Mouse (Mus musculus) CH12F3 (cell line): ENCODE data around the gene Pi4k2a.

Experiments used
- in situ Hi-C: fragments of 300-500 bp; cut with MboI; formaldehyde crosslinking; loops from 2 replicates; pipeline ENCODE4 v1.14.3; 2020; ENCODE audit warnings: low sequenced_read_pairs

Pi4k2a gene

DNA sequence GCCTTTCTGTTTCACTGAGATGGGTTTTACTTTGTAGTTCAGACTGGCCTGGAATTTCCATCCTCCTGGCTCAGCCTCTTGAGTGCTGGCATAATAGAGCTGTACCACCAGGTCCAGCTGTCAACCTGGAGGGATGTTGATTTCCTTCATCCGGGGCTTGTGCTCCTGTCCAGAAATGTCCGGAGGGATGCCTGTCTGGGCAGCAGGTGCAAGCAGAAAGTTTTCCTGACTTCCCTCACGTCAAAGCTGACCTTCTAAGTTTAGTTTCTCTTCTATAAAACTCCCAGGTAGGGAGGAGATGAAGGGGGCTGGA is 40.0 kb downstream of the Pi4k2a start:
- in situ Hi-C loops, result no loop called here

DNA sequence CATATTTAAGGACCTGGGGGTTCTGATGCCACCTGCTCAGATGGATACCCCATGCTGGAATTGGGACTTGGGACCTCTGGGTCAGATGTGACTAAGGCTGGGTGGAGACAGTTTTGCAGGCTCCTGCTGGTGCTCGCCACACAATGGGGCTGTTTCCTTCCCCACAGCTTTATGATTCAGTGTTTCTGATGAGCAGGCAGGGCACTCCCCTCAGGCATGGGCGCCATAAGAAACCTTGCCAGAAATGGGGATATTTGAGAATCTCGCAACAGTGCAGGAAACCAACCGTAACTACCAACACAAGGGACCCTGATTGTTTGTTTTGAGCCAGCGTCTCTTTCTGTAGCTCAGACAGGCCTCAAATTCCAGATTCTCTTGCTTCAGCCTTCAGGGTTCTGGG is 40.8 kb downstream of the Pi4k2a start:
- in situ Hi-C loops, result no loop called here

DNA sequence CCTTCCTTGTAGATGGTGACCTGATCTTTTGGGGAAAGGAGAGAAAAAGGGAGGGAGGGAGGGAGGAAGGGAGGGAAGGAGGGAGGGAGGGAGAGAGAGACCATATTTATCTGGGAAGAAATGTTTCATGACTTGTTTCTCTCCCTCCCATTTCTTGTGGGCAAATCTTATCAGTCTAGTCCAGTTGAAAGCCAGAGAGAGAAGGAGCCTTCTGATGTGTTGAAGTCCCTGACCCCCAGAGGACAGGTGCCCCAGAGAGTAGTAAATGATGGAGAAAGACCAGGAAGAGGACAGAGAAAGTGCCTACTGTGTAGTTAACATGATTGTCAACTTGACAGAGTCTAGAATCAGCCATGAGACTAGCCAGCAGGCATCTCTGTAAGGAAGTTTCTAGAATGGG is 44.8 kb downstream of the Pi4k2a start:
- in situ Hi-C loops, result no loop called here

DNA sequence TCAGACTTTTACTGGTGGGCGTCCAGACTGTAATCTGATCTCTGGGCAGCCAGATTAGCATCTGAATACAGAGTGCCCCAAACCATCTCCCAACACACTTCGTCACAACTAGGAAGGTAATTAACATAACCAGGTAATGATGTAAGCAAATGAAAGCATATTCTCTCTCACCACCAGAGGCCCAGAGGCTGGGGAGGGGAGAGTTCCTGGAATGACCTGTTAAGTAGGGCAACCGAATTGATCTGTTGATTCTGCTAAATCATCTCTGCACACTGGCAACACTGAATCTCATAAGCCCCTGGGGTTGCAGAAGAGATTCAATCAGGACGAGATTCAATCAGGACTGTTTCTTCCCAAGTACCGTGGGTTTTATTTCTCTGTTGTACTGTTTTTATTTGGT is 45.9 kb downstream of the Pi4k2a start:
- in situ Hi-C loops, result no loop called here

DNA sequence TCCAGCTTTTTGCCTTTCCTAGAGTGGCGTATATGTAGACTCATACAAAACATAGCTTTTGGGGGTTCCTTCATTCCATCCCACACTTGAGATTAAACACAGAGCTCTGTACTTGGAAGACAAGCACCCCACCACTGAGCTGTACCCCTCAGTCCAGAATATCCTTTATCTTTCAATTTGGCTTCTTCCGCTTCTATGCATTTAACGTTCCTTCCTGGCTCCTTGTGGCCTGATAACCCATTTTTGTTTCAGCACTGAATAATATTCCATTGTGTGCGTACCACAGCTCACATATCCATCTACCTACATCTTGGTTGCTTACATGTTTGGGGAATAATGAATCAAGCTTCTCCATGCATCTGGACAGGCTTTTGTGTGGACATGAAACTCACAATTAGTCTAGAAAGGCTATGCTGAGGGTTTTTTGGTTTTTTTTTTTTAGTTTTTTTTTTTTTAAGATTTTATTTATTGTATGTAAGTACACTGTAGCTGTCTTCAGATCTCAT is 47.0 kb downstream of the Pi4k2a start:
- in situ Hi-C loops, result no loop called here

DNA sequence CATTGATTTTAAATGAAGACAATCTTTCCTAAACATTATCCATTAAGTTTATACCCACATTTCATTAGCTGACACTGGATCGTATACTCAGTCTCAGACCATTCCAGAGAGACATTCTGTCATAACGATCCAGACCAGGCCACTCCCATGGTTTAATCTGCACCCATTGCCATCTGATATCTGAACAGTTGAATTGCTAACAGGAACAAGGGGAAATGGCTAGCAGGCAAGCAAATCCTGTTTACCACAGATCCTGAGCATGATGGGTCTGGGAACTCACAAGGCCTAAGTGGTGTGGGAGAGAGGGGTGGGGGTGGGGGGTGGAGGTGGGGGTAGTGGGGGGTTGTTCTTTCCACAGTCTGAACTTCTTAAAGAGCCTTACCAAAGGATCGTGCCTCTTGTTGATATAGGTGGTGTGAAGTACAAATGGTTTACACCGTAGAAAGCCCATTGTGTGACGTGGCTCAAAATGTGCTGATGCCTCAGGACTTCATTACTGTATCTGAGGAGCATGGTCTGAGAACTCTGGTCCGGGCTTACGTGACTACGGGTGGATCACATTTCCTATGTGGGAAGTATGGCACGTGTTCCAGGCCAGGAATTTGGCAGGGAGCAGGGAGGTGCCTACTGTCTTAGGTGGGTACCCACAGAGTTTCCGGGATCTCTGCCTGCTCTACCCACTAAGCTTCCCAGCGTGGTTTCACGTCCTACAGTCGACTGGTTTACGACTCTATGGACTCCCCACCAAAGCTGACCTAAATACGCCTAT is 48.4 kb downstream of the Pi4k2a start:
- in situ Hi-C loops, result no loop called here

DNA sequence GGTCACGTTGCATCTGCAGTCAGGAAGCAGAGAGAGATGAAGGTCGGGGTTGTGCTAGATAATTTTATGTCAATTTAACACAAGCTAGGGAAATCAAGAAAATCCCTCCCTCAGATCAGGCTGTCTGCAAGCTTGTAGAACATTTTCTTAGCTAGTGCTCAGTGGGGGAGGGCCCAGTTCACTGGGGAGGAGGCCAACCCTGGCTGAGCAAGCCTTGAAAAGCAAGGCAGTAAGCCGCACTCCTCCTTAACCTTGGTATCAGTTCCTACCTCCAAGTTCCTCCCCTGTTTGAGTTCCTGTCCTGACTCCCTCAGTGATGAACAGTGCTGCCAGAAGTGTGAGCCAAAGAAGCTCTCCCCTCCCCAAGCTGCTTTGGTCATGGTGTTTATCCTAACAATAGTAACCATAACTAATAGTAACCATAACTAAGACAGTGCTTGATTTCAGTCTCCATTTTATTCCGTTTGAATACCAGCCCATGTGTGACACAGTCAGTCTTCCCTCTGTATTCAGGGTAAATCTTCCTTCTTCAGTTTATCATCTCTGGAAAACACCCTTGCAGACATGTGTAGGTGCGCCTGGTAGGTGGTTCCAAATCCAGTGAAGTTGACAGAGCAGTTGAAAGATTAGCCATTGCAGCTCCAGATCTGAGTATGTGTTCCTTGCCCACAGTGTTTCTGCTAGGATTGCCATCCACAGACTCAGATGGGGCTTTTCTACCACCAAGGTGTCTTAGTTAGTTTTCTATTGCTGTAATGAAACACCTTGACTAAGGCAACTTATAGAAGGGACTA is 49.7 kb downstream of the Pi4k2a start:
- in situ Hi-C loops, result no loop called here

DNA sequence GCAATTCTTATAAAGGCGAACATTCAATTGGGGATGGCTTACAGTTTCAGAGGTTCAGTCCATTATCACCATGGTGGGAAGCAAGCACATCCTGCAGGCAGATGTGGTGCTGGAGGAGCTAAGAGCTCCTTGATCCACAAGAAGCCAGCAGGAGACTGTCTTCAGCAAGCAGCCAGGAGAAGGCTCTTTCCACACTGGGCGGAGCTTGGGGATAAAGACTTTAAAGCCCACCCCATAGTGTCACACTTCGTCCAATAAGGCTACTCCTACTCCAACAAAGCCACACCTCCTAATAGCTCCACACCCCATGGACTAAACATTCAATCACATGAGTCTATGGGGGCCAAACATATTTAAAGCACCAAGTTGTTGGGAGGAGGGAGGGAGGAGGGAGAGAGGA is 51.7 kb downstream of the Pi4k2a start:
- in situ Hi-C loops, result no loop called here

DNA sequence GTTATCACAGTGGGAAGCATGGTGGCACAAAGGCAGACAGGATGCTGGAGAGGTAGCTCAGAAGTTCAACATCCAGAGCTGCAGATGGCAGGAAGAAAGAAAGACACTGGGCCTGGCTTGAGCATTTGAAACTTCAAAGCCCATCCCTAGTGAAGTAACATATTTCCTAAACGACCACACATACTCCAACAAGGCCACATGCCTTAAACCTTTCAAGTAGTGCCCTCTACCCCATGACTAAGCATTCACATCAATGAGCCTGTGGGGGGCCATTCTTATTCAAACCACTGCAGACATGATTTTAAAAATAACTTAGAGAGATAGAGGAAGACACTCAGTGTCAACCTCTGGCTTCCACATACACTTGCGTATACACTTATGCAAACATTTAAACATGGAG is 52.5 kb downstream of the Pi4k2a start:
- in situ Hi-C loops, result no loop called here

DNA sequence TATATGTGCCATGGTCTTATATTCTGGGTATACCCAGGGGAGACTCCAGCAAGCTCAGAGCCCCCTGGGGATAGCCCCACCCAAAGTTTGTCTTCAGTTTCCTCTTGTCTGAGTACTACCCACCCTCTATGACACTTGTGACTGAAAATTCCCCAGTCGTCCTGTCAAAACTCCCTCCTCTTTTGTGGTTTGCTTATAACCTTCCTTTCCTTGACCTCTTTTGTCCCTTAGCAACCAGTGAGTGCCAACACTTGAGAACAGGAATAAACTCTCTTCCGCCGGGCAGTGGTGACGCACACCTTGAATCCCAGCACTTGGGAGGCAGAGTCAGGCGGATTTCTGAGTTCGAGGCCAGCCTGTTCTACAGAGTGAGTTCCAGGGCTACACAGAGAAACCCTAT is 53.8 kb downstream of the Pi4k2a start:
- in situ Hi-C loops, result no loop called here

DNA sequence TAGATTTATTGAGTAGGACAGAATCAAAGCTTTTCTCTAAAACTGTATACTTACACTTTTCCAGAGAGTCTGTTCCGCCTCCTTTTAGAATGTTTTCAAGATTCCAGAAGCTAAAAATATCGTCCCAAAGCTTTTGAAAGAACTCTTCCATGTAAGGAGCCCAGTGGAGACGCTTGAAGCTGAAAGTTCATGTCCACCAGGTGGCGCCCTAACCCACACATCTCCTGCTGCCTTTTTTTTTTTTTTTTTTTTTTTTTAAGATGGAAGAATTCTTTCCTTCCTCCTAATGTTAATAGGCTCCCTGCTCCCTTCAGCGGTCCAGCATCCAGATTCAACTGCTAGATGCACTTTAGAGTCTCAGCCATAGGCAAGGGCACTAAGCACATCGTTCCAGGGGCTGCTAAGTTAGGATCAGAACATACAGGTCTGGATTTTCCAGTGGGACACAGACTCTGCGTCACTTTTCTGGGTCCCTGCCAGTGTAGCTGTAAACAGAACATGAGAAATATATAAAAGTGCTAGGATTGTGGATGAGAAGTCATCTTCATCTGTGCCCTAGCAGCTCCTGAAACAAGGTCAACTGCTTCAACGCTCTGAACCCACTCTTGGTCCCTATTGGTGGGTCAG is 54.4 kb downstream of the Pi4k2a start:
- in situ Hi-C loops, result no loop called here

DNA sequence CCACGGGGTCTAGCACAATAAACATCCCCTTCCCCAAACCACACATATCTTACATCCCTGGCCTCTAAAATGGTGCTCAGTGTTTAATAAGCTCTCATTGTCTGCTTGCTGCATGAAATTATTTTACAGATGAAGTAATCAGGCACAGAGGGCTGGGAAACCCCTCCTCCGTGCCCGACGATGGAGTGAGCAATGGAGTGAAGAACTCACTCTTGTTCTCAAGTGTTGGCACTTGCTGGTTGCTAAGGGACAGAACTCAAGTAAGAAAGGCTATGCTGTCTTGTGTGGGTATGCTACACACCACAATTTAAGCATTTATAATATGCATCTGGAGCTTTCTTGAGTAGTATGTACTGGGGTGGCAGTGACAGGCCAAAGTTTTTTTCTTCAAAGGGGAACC is 54.9 kb downstream of the Pi4k2a start:
- in situ Hi-C loops, result no loop called here

DNA sequence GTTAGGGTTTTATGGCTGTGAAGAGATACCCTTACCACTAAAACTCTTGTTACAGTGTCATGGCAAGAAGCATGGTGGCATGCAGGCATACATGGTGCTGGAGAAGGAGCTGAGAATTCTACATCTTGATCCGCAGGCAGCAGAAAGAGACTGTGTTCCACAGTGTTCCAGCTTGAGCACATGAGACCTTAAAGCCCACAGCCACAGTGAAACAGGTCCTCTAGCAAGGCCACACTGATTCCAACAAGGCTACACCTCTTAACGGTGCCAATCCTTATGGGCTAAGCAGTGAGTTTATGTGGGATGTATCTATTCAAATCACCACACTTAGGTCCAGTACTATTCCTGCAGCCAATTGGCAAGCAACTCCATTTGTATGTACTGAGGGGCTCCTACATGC is 55.5 kb downstream of the Pi4k2a start:
- in situ Hi-C loops, result no loop called here

DNA sequence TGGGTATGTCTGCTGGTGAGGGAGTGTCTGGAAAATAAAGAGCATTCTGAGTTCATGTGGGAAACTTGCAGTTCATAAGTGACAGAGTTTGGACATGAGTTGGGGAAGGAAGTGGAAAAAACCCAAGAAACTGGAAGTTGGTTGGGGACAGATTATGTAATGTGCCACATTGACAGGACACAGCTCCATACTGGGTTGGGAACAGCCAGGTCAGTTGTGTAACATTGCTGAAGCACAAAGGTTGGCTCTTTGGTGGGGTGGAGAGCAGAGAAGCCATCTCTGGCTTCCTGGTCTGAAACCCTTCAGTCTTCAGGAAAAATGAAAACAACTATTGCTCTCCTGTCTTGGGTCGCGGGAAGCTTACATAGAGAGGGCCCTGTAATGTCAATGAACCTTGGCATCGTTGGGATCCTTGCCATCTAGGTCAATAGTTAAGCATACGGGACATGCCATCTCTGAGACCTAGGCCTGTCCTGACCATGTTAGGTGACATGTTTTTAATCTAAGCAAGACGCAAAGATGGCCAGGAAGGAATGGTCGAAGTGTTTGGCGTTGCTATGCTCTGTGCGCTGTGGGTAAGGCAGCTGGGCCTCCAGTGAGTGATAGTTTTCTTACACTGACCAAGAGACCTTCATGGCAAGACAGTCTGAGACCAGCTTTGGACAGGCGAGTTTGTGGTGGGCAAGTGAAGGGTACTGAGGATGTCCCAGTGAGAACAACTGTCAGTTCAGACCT is 56.2 kb downstream of the Pi4k2a start:
- in situ Hi-C loops, result no loop called here

DNA sequence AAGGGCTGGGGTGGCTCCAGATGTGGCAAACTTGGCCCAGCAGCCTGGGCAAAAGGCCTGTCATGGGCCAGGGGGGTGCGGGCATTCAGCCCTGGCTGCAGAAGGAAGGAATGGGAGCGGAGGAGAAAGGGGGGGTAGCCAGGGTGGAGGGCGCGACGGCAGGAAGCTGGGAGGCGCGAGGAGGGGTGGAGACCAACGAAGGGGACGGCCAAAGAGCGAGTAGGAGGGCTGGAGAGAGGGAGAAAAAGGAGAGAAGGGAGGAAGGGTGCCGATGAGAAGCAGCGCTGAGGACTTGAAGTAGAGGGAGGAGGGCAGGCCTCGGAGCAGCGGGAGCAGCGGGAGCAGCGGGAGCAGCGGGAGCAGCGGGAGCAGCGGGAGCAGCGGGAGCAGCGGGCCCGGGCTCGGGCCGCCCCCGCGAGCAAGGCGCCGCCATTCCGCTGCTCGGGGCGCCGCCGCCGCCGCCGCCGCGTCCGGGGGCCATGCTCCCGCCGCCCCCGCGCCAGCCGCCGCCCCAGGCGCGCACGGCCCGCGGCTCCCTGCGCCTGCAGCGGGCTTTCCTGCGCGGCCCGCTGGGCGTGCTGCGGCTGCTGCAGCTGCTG is 57.0 kb downstream of the Pi4k2a start, which contains the start of gene Marveld1:
TSS of gene Marveld1 (plus strand) at position 231 of the 599 bp plus-strand sequence.
- in situ Hi-C loops, result no loop called here

DNA sequence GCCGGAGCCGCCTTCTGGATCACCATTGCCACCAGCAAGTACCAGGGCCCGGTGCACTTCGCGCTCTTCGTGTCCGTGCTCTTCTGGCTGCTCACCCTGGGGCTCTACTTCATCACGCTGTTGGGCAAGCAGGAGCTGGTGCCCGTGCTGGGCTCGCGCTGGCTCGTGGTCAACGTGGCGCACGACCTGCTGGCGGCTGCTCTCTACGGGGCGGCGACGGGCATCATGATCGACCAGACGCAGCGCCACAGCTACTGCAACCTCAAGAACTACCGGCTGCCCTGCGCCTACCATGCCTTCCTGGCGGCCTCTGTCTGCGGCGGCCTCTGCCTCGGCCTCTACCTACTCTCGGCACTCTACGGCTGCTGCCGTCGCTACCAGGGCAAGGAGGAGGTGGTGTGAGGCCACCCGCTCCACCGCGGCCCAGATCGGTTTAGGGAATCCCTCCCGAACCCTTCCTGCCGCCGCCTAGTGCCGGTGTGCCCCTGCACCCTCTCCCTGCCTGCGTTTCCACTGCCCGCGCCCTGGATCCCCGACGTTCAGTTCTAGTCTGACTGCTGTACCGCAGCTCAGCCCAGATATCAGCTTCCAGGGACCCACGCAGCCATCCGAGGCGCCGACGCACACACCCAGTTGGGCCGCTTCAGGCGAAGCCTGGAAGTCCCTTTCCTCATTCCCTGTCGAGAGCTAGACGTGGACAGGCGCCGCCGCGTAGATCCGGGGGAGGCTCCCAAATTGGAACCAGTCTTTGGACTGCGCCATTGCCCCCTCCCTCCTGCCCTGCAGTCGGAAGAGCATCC is 57.7 kb downstream of the Pi4k2a start:
- in situ Hi-C loops, result no loop called here

DNA sequence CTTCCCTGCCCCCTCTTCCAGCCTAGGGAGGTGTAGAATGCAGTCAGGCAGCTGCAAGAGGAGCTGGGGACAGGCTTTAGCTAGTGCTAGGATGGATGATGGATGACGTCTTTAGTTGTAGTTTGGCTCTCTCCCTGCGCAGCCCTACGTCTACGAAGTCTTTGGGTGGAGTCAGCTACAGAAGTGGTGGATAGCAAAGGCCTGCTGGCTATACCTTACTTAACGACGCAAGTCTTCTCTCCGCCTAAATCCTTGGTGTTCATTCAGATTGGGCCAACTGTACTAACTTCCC is 58.2 kb downstream of the Pi4k2a start:
- in situ Hi-C loops, result no loop called here

DNA sequence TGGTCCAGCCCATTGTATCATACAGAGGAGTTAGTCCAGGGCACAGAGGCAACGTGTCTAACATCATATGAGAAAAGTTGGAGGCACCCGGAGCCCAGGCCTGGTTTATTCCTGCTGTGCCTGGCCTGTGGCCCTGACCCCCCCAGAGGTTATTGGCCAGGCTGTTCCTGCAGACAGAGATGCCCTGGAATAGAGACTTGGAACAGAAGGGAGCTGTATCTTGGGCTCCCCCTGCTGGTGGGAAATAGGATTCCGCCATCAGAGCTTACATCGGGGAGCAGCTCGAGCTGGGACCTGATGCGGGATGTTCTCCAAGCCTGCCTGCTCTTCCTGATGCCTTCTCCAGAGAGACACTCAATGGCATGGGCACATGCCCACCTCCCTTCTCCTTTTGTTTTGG is 61.7 kb downstream of the Pi4k2a start:
- in situ Hi-C loops, result no loop called here

DNA sequence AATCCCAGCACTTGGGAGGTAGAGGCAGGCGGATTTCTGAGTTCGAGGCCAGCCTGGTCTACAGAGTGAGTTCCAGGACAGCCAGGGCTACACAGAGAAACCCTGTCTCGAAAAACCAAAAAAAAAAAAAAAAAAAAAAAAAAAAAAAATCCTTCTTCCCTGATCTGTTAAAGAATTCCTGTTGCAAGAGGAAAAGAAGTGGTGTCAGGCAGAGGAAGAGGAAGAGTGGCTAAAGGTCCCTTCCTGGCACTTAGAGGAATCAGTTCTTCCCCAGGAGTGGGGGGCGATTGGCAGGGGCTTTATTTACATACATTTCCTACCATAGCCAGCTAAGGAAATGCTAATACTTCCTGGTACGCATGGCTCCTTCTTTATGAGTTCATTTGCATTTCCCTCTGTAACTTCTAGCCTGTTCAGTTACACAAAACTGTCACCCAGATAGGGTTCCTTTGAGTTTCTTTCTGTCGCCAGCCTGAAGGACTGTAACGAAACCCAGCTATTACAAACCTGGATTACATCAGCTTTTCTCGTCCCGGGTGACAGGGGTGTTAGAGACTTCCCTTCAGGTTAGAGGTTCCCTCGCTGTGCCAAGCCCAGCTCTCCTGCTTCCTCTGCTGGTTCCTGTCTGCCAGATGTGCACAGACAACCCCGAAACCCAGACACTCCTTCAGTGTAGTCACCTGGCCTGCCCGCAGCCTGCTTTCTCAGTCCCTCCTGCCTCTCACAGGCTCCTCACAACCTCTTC is 67.4 kb downstream of the Pi4k2a start:
- in situ Hi-C loops, result no loop called here
